Mouse (Mus musculus) hindlimb bud, embryonic 11.5 days (tissue): Measurements from ENCODE around the gene Adcy6.

Experiments
- DNase-seq: peaks from one replicate; pipeline ENCODE4 v3.0.0-alpha.2; 2012; ENCODE audit warnings: low read depth, low spot score; ENCODE audit errors: extremely low spot score

Gene Adcy6

GRCm38 (mm10) chr15:98567278-98568134 is 42.4 kb downstream of the Adcy6 start:
- DNase-seq, result peak; percentile 98

- DNase-seq, result no peak
Observed at GRCm38 (mm10) chr15:98566973-98567277, 43.0 kb downstream of the Adcy6 start.

- DNase-seq, result no peak
Observed at GRCm38 (mm10) chr15:98557186-98557585, 52.7 kb downstream of the Adcy6 start.

GRCm38 (mm10) chr15:98555881-98556280 is 54.0 kb downstream of the Adcy6 start:
- no peak for DNase-seq

- no peak for DNase-seq
Observed at GRCm38 (mm10) chr15:98552758-98553157, 57.1 kb downstream of the Adcy6 start.

- DNase-seq, result no peak
Observed at GRCm38 (mm10) chr15:98546843-98547242, 63.0 kb downstream of the Adcy6 start.

GRCm38 (mm10) chr15:98545151-98545550 is 64.7 kb downstream of the Adcy6 start:
- DNase-seq, result no peak

- DNase-seq, result no peak
Observed at GRCm38 (mm10) chr15:98543341-98543740, 66.5 kb downstream of the Adcy6 start.

- DNase-seq, result no peak
Observed at GRCm38 (mm10) chr15:98541064-98541463, 68.8 kb downstream of the Adcy6 start.
